Mouse (Mus musculus) thymus, postnatal 0 days (tissue): ENCODE data around the gene Tstd2. TPM values are rescaled to one million over a fixed set of nuclear protein-coding genes. Genes with fewer than 3 reads are reported as not detected.
A peak's percentile ranks its signal among the peaks of the same experiment; 100 is the strongest.

ENCODE experiments used
- DNase-seq: peaks from one replicate; pipeline ENCODE4 v3.0.0-alpha.2; 2015; ENCODE audit warnings: low spot score
- polyA plus RNA-seq: library from polyadenylated mRNA; unstranded; fragments of >200 nt; fragmentation: Nextera tagmentation; extraction: Ambion mirVana; gene quantifications from 2 replicates; pipeline ENCODE4 v1.2.1, GENCODE M21; 2015

Gene Tstd2
- polyA plus RNA-seq = 23.1 and 30.3 TPM in 2 replicates

DNA sequence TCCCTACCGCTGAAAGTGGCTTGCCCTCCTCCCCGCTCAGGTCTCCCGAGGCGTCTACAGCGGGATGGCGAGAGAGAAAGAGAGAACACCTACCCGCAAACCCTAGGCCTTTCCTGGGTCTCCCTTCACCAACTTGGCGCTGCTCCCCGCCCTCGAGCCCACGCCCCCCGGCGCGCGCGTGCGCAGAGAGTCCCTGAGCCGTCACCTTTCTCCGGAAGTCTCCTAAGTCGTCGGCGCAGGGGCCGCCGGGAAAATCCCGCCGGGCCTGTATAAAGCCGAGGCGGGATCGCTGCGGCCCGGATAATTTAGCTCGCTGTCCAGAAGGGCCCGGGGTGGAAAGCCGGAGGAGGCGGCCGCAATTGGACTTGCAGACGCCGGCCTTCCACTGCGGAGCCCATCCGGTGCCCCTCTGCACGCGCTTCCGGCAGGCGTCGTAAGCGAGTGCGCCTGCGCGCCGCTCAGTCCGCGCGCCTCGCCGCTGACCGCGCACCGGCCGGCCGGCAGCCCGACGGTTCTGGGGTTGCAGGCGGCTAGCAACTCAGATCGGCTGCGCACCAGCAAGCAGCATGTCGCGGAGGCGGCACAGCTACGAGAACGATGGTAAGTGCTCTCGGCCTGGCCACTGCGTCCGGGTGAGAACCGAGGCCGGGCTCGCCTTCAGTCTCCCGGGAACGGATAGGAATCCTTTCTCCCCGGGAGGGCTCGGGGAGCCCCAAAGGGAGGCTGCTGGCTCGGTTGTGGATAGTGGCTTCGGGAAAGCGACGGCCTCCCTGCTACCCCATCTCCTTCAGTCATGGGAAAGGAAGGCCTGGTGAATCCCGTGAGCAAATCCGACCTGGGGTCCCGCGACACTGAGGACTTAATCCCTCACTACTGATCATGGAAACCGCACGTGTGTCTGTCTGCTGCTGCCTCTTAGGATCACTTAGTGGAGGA is at the start of gene Tstd2, which contains the start of gene Ncbp1:
TSS of gene Tstd2 (minus strand) at position 408 of the 936 bp plus-strand sequence.
TSS of gene Ncbp1 (plus strand) at position 327 of the 936 bp plus-strand sequence.
- DNase-seq = peak; percentile 95

DNA sequence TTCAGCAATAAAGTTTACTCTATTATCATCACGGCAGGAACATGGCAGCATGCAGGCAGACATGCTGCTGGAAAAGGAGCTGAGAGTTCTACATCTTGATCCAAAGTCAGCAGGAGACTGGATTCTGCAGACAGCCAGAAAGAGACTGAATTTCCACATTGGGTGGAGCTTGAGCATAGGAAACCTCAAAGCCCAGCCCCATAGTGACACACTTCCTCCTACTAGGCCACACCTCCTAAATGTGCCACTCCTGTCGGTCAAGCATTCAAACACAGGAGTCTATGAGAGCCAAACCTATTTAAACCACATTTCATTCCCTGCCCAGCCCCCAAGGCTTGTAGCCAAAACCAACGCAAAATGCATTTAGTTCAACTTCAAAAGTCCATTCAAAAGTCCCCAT is 48.0 kb upstream of the Tstd2 start:
- no peak for DNase-seq

GRCm38 (mm10) chr4:46185890-46186289 is 47.4 kb upstream of the Tstd2 start:
- no peak for DNase-seq

- DNase-seq = peak; percentile 48
Measured at GRCm38 (mm10) chr4:46185423-46185822, 46.9 kb upstream of the Tstd2 start.

DNA sequence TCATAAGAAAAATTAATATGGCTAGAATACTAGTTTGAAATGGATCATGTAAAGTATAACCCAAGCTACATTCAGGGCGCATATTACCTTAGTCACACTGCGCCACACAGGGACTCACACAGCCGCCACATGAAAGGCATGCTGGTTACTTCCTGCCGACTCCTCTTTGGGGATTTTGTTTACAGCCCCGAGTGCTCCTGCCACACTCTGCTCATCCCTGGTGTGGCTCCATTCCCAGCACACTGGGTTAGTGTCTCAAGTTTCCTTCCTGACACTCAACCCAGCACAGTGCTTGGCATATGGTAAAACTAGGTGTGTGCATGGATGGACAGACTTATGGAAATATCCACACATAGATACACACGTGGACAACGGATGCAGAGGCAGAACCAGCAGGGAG is 43.7 kb upstream of the Tstd2 start:
- DNase-seq = peak; percentile 68

- DNase-seq = no peak
Measured at GRCm38 (mm10) chr4:46181168-46181567, 42.7 kb upstream of the Tstd2 start.

DNA sequence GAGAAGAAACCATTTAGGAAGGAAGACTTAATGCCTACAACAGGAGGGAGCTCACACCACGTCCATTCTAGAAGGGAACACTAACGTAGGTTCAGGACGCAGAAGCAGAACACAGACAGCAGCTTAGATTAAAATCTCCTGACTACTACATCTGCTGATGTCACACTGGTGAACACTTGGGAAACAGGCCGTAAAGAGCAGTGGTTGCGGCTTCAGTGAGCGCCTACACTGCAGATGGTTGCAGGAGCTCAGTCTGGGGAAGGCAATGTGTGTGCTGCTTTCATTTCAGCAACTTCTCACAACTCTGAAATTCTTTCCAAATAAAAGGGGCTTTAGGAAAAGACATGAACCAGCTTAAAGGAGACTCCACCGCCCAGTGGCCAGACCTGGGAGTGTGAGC is 39.0 kb upstream of the Tstd2 start:
- no peak for DNase-seq

DNA sequence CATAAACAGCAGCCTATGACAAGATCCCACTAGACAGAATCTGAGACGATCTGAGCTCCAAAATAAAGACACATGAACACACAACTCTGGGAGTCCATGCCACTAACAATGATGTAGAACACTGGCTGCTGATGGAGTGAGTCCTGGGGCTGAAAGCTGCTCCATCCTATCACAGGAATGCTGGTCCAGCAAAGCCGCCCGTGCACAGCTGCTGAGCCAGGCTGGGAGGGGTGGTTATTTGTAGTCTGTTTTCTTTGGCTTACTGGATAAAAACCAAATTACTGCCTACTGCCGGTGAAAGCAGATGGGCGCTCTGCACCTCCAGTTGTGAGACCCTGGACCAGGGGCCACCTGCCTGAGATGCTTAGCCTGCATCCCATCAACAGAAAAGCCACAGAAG is 38.5 kb upstream of the Tstd2 start:
- DNase-seq = no peak

GRCm38 (mm10) chr4:46176313-46176712 is 37.8 kb upstream of the Tstd2 start:
- DNase-seq = peak; percentile 39

GRCm38 (mm10) chr4:46171761-46172160 is 33.3 kb upstream of the Tstd2 start:
- DNase-seq = no peak

DNA sequence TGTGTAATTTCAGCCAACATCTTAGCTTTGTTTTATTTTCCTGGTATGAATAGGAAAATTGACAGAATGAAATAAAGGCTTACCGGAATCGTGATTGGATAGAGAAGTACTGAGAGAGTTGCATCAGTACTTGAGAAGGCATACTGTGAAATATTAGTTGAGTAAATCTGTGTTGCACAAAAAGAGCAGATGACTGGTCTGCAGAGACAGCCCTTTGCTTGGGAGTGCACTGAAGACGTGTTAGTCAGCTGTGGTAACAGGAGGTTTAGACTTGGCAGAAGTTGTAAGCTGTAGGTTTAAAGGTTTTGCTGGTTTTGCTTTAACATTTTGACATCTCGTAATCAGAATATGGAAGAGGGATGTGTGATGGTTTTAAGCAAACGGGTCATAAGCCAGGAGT is 27.3 kb upstream of the Tstd2 start:
- DNase-seq = no peak

DNA sequence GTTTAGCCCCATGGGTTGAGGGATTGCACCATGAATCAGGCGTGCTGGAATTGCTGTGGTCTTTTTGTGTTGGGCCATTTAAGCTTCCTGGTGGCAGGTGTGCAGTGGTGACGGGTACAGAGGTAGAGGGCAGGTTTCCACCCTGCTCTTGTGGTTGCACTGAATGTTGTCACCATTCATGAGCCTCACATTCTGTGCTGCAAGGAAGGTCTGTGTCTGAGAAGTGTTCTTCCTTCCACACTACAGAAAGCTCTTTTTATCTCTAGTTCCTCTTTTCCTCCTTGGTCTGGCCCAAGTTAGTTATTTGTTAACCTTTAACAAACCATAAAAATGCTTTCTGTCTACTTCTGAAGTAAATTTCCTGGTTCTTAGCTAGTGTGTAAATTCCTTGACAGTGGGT is 25.5 kb upstream of the Tstd2 start:
- DNase-seq = peak; percentile 39

DNA sequence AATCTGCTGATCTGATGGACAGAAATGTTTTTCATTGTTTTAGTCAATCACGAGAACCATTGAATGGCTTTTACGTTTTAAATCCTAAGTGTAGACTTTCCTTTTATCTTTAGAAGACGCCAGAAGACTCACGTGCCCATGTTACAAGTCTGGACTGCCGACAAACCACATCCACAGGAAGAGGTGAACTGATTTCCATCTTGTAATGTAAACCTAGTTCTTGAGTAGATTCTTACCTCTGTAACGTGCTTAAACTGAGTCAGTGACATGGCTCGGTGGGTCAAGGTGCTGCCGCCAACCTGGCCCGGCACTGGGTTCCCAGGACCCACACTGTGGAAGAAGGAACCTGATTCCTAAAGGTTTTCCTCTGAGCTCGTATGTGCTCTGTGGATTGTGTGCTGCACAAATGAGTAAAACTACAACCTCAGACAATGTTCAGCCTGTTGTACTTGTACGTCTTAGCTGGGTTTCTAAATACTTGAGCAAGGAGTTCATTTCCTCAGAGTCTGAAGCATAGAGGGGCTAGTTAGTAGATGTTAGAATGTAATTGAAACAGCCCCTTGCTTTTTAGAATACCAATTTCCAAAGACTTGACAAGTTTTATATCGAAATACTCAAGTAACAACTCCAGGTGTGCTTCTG is 13.5 kb upstream of the Tstd2 start:
- DNase-seq = peak; percentile 57

- DNase-seq = no peak
Measured at GRCm38 (mm10) chr4:46146881-46147280, 8.4 kb upstream of the Tstd2 start.

GRCm38 (mm10) chr4:46144323-46144722 is 5.8 kb upstream of the Tstd2 start:
- DNase-seq = peak; percentile 26

DNA sequence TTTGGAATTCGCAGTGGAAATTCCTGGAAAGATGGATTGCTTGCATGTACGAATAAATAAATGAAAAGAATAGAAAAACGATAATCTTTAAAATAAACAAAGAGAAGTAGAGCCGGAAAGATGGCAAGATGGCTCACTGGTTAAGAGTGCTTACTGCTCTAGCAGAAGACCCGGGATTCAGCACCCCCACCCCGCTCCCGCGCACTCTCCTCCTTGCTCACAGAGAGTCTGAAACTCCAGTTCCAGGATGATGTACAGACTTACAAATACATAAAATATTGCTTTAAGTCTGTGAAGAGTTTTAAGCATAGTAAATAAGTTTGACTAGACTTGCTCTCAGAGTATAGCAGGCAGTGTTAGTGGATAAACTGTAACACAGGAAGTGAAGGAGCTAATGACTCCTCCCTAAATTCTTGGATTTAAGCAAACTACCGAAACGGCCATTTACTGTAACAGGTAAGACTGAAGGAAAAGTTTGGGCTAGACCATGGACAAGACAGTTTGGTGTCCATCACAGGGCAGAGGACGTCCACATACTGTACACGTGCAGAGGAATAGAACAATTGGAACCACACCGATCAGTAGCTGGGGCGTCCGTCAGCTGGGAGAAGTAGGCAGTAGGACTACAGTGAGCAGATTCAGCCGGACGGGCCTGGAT is 736 bp downstream of the Tstd2 start:
- peak; percentile 7 for DNase-seq

DNA sequence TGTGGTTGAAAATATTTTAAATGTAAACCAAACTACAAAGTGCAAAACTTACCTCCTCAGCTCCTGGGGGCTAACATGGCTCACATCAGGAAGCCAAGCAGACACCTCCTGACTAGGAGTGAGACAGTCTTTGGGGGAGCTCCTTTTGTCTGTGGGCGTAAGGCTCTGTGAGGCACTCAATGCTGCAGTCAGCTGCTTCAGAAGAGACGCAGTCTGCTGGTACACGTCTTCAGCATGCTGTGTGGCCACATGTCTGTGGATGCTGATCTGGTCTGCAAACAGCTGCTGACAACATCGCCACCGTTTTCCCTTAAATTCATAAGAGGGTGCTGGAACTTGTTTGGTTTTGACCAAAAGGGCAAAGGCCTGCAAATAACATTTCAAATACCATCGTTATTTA is 6.7 kb downstream of the Tstd2 start:
- no peak for DNase-seq

GRCm38 (mm10) chr4:46130221-46130620 is 8.3 kb downstream of the Tstd2 start:
- DNase-seq = peak; percentile 60

DNA sequence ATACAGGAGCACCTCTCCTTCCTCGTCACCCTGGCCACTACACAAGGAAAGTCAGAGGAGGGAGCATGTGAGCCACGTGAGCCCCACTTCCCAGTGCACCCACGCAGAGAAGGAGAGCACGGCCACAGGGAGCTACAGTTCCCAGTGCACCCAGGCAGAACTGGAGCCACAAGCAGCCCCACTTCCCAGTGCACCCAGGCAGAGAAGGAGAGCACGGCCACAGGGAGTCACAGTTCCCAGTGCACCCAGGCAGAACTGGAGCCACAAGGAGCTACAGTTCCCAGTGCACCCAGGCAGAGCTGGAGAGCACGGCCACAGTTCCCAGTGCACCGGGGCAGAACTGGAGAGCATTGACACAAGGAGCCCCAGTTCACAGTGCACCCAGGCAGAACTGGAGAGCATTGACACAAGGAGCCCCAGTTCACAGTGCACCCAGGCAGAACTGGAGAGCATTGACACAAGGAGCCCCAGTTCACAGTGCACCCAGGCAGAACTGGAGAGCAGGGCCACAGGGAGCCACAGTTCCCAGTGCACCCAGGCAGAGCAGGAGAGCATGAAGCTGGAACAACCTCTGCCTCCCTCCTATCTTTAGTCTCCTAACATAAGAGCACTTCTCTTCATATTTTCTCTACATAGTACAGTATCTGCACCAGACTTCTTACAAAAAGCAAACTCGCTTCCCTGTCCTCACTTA is 9.0 kb downstream of the Tstd2 start:
- no peak for DNase-seq

DNA sequence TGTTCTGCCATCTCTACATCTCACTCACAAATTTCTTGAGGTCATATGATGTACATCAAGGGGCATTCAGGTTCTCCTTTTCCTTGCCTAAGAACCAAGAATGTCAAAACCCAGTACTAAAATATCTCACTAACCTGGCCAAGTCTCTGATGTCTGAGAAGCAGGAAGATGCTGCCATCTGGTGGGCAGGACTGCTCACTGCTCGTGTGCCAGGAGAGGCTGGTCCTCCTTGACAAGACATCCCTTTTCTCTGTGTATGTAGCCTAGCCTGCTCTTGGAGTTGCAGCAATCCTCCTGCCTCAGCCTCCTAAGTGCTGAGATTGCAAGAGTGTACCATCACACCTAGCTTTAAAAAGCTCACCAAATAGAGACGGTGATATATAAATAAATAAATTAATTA is 12.0 kb downstream of the Tstd2 start:
- DNase-seq = peak; percentile 72

- no peak for DNase-seq
Measured at GRCm38 (mm10) chr4:46123358-46123757, 15.1 kb downstream of the Tstd2 start.
